Mouse (Mus musculus): ENCODE results near the gene Fam183b.

DNA sequence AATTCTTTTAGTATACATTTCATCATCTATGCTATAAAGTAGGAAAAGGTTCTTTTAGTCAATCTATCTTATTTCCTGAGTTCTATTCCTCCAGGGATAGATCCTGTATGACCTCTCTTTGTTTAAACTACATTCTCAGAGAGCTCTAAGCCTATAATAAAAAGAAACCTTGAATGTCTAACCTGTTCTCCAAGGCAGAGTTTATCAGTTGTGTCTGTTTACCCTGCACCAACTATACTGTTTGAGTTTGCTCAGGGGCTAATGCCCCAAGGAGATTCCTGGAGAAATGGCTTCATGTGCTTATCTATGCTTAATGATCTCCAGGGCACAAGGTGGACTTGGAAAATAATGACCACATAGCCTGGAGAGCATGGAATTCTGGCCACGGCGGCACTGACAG lies 2.6 kb upstream of the Fam183b start:
- TF ChIP-seq CHD2 (IDR thresholded peaks at IDR 0.05; ENCODE audit: low read depth, low read length): no peak
- TF ChIP-seq ZNF384 (IDR thresholded peaks at IDR 0.05; ENCODE audit: low read depth, low read length): no peak
- no peak for TF ChIP-seq HCFC1 (IDR thresholded peaks at IDR 0.05; ENCODE audit: borderline replicate concordance, insufficient read depth, low read length)
- TF ChIP-seq MAFK (IDR thresholded peaks at IDR 0.05; ENCODE audit: insufficient read depth, low read depth, low read length): no peak

Measured in ES-E14 (cell line).